Mouse (Mus musculus) E14TG2a.4 (cell line): ENCODE measurements around the gene Ocel1.

Experiments
- CTCF ChIP-seq: conservative IDR thresholded peaks from 2 replicates; pipeline ENCODE4 v1.5.1; 2014; ENCODE audit warnings: low read length
- NANOG ChIP-seq: IDR thresholded peaks from 2 replicates; pipeline ENCODE4 v1.6.1; 2014; ENCODE audit warnings: borderline replicate concordance, low read length, mixed read lengths

- no peak for TF ChIP-seq CTCF
- TF ChIP-seq NANOG: no peak
Measured at GRCm38 (mm10) chr8:71422121-71422520, 51.0 kb downstream of the Ocel1 start.
